Mouse (Mus musculus): ENCODE results near the gene Dyrk3. TPM values are rescaled to one million over a fixed set of nuclear protein-coding genes. Genes with fewer than 3 reads are reported as not detected.

Dyrk3 gene
- polyA plus RNA-seq, 1 experiment, result not detected

DNA sequence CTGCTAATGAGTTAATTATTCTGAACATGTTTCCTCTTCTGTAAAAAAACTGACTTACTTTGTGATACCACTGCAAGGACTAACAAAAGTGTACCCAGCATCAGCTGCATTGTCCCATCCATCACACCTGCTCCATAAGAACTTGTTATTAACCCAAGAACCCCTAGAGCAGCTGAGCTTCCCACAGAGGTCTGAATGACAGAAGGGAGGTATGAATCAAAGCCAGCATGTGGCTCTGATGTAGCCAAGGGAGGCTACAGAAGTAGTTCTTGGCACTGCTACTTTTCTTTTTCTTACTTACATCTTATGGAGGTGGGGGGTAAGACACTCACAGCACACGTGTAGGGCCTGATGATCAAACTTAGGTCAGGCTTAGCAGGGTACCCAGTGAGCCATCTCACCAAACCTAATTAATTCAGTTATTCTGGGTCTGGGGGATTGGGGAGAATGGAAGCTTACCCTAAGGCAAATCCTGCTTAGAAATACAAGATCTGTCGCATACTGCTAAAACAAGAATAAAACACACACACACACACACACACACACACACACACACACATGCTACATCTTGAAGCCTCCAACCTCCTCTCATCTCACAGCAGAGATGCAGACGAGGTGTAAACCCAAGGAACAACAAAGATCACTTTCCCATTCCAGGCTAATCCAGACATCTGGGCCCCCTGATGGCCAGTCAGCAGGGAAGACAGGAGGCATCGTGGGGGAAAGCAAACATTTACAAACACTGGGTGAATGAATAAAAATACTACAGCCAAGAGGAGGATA lies 52.0 kb downstream of the Dyrk3 start:
- Histone ChIP-seq H3K27ac (ENCODE audit: insufficient read depth, low read depth, low read length) (no peak overlapping the region), H3K4me1 (ENCODE audit: control insufficient read depth, insufficient read depth, low read length) (peaks cover 36% of the 10 kb centered on the region), H3K4me3 (ENCODE audit: insufficient read depth, low read depth, low read length) (no peak overlapping the region)
- TF ChIP-seq CTCF (IDR thresholded peaks at IDR 0.05; ENCODE audit: insufficient read depth, low read depth, low read length), result no peak
- 39% methylated on average over 4 of the region's 4 CpGs for WGBS

DNA sequence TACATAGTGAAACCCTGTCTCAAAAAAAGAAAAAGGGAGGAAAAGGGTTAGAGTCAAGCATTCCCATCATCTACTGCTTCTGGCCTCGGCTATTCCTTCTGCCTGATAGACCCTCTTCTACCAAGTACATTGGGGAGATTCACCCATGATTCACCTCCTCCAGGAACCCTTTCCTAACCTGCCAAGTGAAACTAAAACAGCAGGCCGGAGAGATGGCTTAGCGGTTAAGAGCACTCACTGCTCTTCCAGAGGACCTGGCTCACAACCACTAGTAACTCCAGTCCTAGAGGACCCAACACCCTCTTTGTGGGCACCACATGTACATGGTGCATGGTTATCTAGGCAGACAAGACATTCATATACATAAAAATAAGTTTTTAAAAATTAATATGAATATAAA lies 52.9 kb downstream of the Dyrk3 start:
- 86% methylated on average over 3 of the region's 3 CpGs for WGBS
- Histone ChIP-seq H3K4me3 (ENCODE audit: insufficient read depth, low read depth, low read length) (no peak overlapping the region), H3K27ac (ENCODE audit: insufficient read depth, low read depth, low read length) (no peak overlapping the region), H3K4me1 (ENCODE audit: control insufficient read depth, insufficient read depth, low read length) (peaks cover 29% of the 10 kb centered on the region)
- TF ChIP-seq POLR2A (IDR thresholded peaks at IDR 0.05; ENCODE audit: insufficient read depth, low read depth, low read length), result no peak
- TF ChIP-seq CTCF (IDR thresholded peaks at IDR 0.05; ENCODE audit: insufficient read depth, low read depth, low read length), result no peak

- Histone ChIP-seq H3K4me1 (ENCODE audit: control insufficient read depth, insufficient read depth, low read length) (peaks cover 26% of the 10 kb centered on the region), H3K27ac (ENCODE audit: insufficient read depth, low read depth, low read length) (no peak overlapping the region), H3K4me3 (ENCODE audit: insufficient read depth, low read depth, low read length) (no peak overlapping the region)
- 71% methylated on average over 8 of the region's 8 CpGs for WGBS
- TF ChIP-seq CTCF (IDR thresholded peaks at IDR 0.05; ENCODE audit: insufficient read depth, low read depth, low read length) (no peak), POLR2A (IDR thresholded peaks at IDR 0.05; ENCODE audit: insufficient read depth, low read depth, low read length) (no peak)
Measured at GRCm38 (mm10) chr1:131084289-131084688, 53.9 kb downstream of the Dyrk3 start.

DNA sequence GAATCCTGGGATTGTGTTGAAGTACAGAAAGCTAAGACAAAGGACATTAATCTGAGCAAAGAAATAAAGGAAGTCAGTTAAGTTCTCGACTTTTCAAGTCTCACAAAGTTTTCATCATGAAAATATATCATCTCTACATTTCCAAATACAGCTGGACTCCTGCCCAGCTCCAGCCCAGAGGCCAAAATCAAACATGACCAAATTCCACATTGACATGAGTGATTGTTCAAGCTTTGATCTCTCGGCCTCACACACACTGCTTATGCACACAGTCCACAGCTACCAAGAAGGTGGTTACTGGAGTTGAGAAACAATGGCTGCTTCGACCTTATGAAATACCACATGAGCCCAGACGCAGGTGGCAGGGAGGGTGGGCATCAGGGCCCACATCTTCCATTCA lies 54.5 kb downstream of the Dyrk3 start:
- Histone ChIP-seq H3K27ac (ENCODE audit: insufficient read depth, low read depth, low read length) (no peak overlapping the region), H3K4me1 (ENCODE audit: control insufficient read depth, insufficient read depth, low read length) (peaks cover 30% of the 10 kb centered on the region), H3K4me3 (ENCODE audit: insufficient read depth, low read depth, low read length) (no peak overlapping the region)
- TF ChIP-seq CTCF (IDR thresholded peaks at IDR 0.05; ENCODE audit: insufficient read depth, low read depth, low read length) (no peak), POLR2A (IDR thresholded peaks at IDR 0.05; ENCODE audit: insufficient read depth, low read depth, low read length) (no peak)
- 82% methylated on average over 4 of the region's 4 CpGs for WGBS

GRCm38 (mm10) chr1:131083122-131083521 lies 55.0 kb downstream of the Dyrk3 start:
- Histone ChIP-seq H3K4me3 (ENCODE audit: insufficient read depth, low read depth, low read length) (no peak overlapping the region), H3K27ac (ENCODE audit: insufficient read depth, low read depth, low read length) (no peak overlapping the region), H3K4me1 (ENCODE audit: control insufficient read depth, insufficient read depth, low read length) (peaks cover 31% of the 10 kb centered on the region)
- TF ChIP-seq CTCF (IDR thresholded peaks at IDR 0.05; ENCODE audit: insufficient read depth, low read depth, low read length), result no peak
- TF ChIP-seq POLR2A (IDR thresholded peaks at IDR 0.05; ENCODE audit: insufficient read depth, low read depth, low read length), result no peak
- 88% methylated on average over 5 of the region's 5 CpGs for WGBS

DNA sequence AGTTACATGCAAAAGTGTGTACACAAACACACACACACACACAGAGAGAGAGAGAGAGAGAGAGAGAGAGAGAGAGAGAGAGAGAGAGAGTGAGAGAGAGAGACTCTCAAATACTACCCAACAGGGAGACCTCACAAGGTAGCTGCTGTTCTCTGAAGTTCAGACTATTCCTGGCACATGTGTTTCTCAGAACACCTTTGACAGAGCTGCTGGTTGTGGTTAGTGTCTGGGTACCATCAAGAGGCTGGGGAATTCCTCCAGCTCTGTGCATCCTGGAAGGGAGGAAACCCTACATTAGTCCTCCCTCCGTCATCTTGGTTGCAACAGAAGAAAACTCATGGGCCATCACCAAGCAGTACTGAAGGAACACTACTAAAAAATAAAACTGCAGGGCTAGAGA lies 57.5 kb downstream of the Dyrk3 start:
- Histone ChIP-seq H3K4me3 (ENCODE audit: insufficient read depth, low read depth, low read length) (no peak overlapping the region), H3K4me1 (ENCODE audit: control insufficient read depth, insufficient read depth, low read length) (peaks cover 27% of the 10 kb centered on the region), H3K27ac (ENCODE audit: insufficient read depth, low read depth, low read length) (no peak overlapping the region)
- TF ChIP-seq CTCF (IDR thresholded peaks at IDR 0.05; ENCODE audit: insufficient read depth, low read depth, low read length) (no peak), POLR2A (IDR thresholded peaks at IDR 0.05; ENCODE audit: insufficient read depth, low read depth, low read length) (no peak)
- 75% methylated on average over 1 of the region's 1 CpGs for WGBS

DNA sequence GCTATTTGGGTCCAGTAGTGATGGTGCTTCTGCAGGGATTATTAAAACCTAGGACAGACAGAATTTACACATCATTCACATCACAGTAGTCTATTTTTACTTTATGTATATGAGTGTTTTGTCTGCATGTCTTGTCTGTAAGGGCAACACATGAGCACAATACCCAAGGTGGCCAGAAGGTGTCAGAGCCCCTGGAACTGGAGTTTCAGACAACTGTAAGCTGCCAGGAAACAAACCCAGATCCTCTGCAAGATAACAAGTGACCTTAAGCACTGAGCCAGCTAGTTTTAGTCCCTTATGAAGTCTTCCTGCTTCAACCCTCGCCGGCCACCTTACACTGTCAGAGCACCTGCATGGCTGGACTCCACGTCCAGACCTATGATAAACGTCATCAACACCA lies 58.4 kb downstream of the Dyrk3 start:
- peaks cover 30% of the 10 kb centered on the region for H3K4me1 ChIP-seq (ENCODE audit: control insufficient read depth, insufficient read depth, low read length)
- 87% methylated on average over 4 of the region's 4 CpGs for WGBS
- no peak overlapping the region for H3K4me3 ChIP-seq (ENCODE audit: insufficient read depth, low read depth, low read length)
- TF ChIP-seq POLR2A (IDR thresholded peaks at IDR 0.05; ENCODE audit: insufficient read depth, low read depth, low read length) (no peak), CTCF (IDR thresholded peaks at IDR 0.05; ENCODE audit: insufficient read depth, low read depth, low read length) (no peak)
- no peak overlapping the region for H3K27ac ChIP-seq (ENCODE audit: insufficient read depth, low read depth, low read length)

DNA sequence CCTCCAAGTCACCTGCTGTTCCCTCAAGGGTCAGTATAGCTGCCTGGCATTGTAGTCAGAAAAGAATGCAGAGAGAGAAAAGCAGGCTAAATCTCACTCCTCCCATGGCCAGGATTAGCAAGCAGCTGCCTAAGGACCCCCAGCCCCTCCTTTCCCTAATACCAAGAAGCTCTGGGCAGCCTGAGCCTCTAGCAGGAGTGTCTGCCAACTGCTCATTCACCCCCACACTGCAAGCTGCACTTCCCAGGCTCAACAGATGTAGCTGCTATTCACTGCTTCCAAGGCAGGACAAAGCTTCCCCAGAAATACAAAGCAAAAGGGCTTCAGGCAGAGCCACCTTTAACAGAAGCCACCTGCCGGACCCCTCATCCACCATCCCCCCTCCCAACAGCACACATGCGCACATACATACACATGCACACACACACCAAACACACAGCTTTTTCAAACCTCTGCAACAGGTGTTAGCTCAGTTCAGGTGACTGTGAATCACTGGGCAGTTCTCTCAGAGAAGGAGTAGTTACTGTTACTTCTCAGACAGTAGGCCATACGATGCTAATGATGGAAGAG lies 59.3 kb downstream of the Dyrk3 start:
- H3K4me3 ChIP-seq (ENCODE audit: insufficient read depth, low read depth, low read length), result no peak overlapping the region
- 28% methylated on average over 3 of the region's 3 CpGs for WGBS
- no peak overlapping the region for H3K27ac ChIP-seq (ENCODE audit: insufficient read depth, low read depth, low read length)
- no peak for TF ChIP-seq CTCF (IDR thresholded peaks at IDR 0.05; ENCODE audit: insufficient read depth, low read depth, low read length)
- H3K4me1 ChIP-seq (ENCODE audit: control insufficient read depth, insufficient read depth, low read length), result peaks cover 32% of the 10 kb centered on the region

Other genes with a start within 250 kb of the Dyrk3 start
- gene Il20, start 226.9 kb downstream of the Dyrk3 start, polyA plus RNA-seq (2012; ENCODE audit: insufficient read depth, insufficient read length, low replicate concordance, missing spikeins), result not detected in 2 replicates
- gene Il19, start 198.2 kb downstream of the Dyrk3 start, polyA plus RNA-seq (2012; ENCODE audit: insufficient read depth, insufficient read length, low replicate concordance, missing spikeins), result not detected in 2 replicates
- not detected in 2 replicates for gene Il10, start 118.5 kb downstream of the Dyrk3 start, polyA plus RNA-seq (2012; ENCODE audit: insufficient read depth, insufficient read length, low replicate concordance, missing spikeins)
- not detected in 2 replicates for gene Mapkapk2, start 40.5 kb downstream of the Dyrk3 start, polyA plus RNA-seq (2012; ENCODE audit: insufficient read depth, insufficient read length, low replicate concordance, missing spikeins)
- gene Eif2d, start 14.8 kb upstream of the Dyrk3 start, polyA plus RNA-seq (2012; ENCODE audit: insufficient read depth, insufficient read length, low replicate concordance, missing spikeins), result not detected in 2 replicates
- gene Rassf5, start 106.9 kb upstream of the Dyrk3 start, polyA plus RNA-seq (2012; ENCODE audit: insufficient read depth, insufficient read length, low replicate concordance, missing spikeins), result not detected in 2 replicates
- not detected in 2 replicates for gene Ikbke, start 141.3 kb upstream of the Dyrk3 start, polyA plus RNA-seq (2012; ENCODE audit: insufficient read depth, insufficient read length, low replicate concordance, missing spikeins)